Mouse (Mus musculus): Measurements from ENCODE around the gene Cldn16. TPM values are rescaled to one million over a fixed set of nuclear protein-coding genes. Genes with fewer than 3 reads are reported as not detected.

Gene Cldn16
- total and polyA plus RNA-seq, 3 experiments, result not detected

DNA sequence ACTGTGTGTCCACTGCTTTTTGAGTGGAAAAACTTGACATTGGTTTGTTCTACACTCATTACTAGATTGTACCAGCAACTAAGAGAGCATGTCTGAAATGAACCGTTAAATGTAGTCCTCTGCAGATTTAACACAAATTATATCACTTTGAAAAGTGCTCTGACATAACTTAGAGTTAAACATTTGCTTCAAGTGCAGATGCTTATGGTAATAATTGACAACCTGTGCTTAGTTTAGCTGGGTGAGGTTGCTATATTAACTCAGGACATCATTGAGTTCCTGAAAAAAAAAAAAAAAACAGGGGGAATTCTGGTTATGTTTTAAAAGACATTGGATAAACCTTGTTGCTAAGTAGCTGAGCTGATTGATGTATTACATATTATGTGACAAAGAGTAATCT, 67.5 kb downstream of the Cldn16 start:
- H3K4me1 ChIP-seq (ENCODE audit: control insufficient read depth in 1 of 2, insufficient read depth in 2 of 2, low read length in 2 of 2), result no peaks in the 10 kb centered on the region
- H3K79me2 ChIP-seq (ENCODE audit: control insufficient read depth, insufficient read depth, low read length, poor library complexity), result no peaks in the 10 kb centered on the region
- DNase-seq (ENCODE audit: low read depth, low spot score), result no peak
- H3K36me3 ChIP-seq (ENCODE audit: control insufficient read depth in 1 of 2, insufficient read depth in 2 of 2, low read length in 2 of 2), result no peaks in the 10 kb centered on the region
- no peak overlapping the region for H3K4me3 ChIP-seq (ENCODE audit: control insufficient read depth in 1 of 2, insufficient read depth in 1 of 2, low read depth in 2 of 2, low read length in 2 of 2)
- no peaks in the 10 kb centered on the region for H3K9me3 ChIP-seq (replicated peaks; ENCODE audit: insufficient read depth, low read length)
- H3K27me3 ChIP-seq (ENCODE audit: control insufficient read depth in 1 of 2, insufficient read depth in 2 of 2, low read length in 2 of 2), result no peaks in the 10 kb centered on the region
- H3K9ac ChIP-seq (ENCODE audit: control insufficient read depth, low read depth, low read length, poor library complexity, severe bottlenecking), result no peak overlapping the region
- TF ChIP-seq TBP (IDR thresholded peaks at IDR 0.05; ENCODE audit: low read depth, low read length) (no peak), CTCF (IDR thresholded peaks at IDR 0.05 in 2 of 3, conservative IDR thresholded peaks at IDR 0.05 in 1 of 3; ENCODE audit: control insufficient read depth in 1 of 3, insufficient read depth in 1 of 3, low read depth in 2 of 3, low read length in 3 of 3, poor library complexity in 1 of 3, severe bottlenecking in 1 of 3) (no peak), MYC (IDR thresholded peaks at IDR 0.05; ENCODE audit: low read depth, low read length) (no peak), UBTF (IDR thresholded peaks at IDR 0.05; ENCODE audit: borderline replicate concordance, insufficient read depth, low read depth, low read length) (no peak), POLR2AphosphoS2 (IDR thresholded peaks at IDR 0.05; ENCODE audit: low read length) (no peak), MAFK (IDR thresholded peaks at IDR 0.05; ENCODE audit: borderline replicate concordance, low read depth, low read length) (no peak), NELFE (IDR thresholded peaks at IDR 0.05; ENCODE audit: low read depth, low read length) (no peak), RCOR1 (IDR thresholded peaks at IDR 0.05; ENCODE audit: low read depth, low read length) (no peak), ZMIZ1 (IDR thresholded peaks at IDR 0.05; ENCODE audit: low read depth, low read length) (no peak), ZKSCAN1 (IDR thresholded peaks at IDR 0.05; ENCODE audit: low read depth, low read length) (no peak), POLR2A (IDR thresholded peaks at IDR 0.05; ENCODE audit: control insufficient read depth in 1 of 2, insufficient read depth in 1 of 2, low read depth in 1 of 2, low read length in 2 of 2, poor library complexity in 1 of 2) (no peak), E2F4 (IDR thresholded peaks at IDR 0.05; ENCODE audit: borderline replicate concordance, low read depth, low read length) (no peak), SIN3A (IDR thresholded peaks at IDR 0.05; ENCODE audit: low read length) (no peak), MAZ (IDR thresholded peaks at IDR 0.05; ENCODE audit: low read depth, low read length) (no peak), CHD2 (IDR thresholded peaks at IDR 0.05; ENCODE audit: low read length) (no peak), ZC3H11A (IDR thresholded peaks at IDR 0.05; ENCODE audit: low read depth, low read length) (no peak), CHD1 (IDR thresholded peaks at IDR 0.05; ENCODE audit: low read depth, low read length) (no peak), JUND (IDR thresholded peaks at IDR 0.05; ENCODE audit: low read depth, low read length) (no peak), USF1 (IDR thresholded peaks at IDR 0.05; ENCODE audit: low read depth, low read length) (no peak), MAX (IDR thresholded peaks at IDR 0.05; ENCODE audit: low read length) (no peak)
- H3K27ac ChIP-seq (ENCODE audit: control insufficient read depth, low read depth, low read length), result no peak overlapping the region

- Histone ChIP-seq H3K27ac (ENCODE audit: control insufficient read depth, low read depth, low read length) (no peak overlapping the region), H3K4me1 (ENCODE audit: control insufficient read depth in 1 of 2, insufficient read depth in 2 of 2, low read length in 2 of 2) (no peaks in the 10 kb centered on the region), H3K27me3 (ENCODE audit: control insufficient read depth in 1 of 2, insufficient read depth in 2 of 2, low read length in 2 of 2) (no peaks in the 10 kb centered on the region; a peak in 1 of 4 replicates), H3K9ac (ENCODE audit: control insufficient read depth, low read depth, low read length, poor library complexity, severe bottlenecking) (no peak overlapping the region), H3K4me3 (ENCODE audit: control insufficient read depth in 1 of 2, insufficient read depth in 1 of 2, low read depth in 2 of 2, low read length in 2 of 2) (no peak overlapping the region), H3K9me3 (replicated peaks; ENCODE audit: insufficient read depth, low read length) (no peaks in the 10 kb centered on the region), H3K79me2 (ENCODE audit: control insufficient read depth, insufficient read depth, low read length, poor library complexity) (no peaks in the 10 kb centered on the region), H3K36me3 (ENCODE audit: control insufficient read depth in 1 of 2, insufficient read depth in 2 of 2, low read length in 2 of 2) (no peaks in the 10 kb centered on the region)
- TF ChIP-seq TAL1 (IDR thresholded peaks at IDR 0.05; ENCODE audit: low read length), result no peak
- no peak for TF ChIP-seq HCFC1 (IDR thresholded peaks at IDR 0.05; ENCODE audit: low read depth, low read length)
- no peak for TF ChIP-seq RAD21 (IDR thresholded peaks at IDR 0.05; ENCODE audit: low read depth, low read length)
- TF ChIP-seq MAX (IDR thresholded peaks at IDR 0.05; ENCODE audit: low read length), result no peak
- no peak for TF ChIP-seq SIN3A (IDR thresholded peaks at IDR 0.05; ENCODE audit: low read length)
- TF ChIP-seq MXI1 (IDR thresholded peaks at IDR 0.05; ENCODE audit: low read depth, low read length), result no peak
- no peak for TF ChIP-seq ZC3H11A (IDR thresholded peaks at IDR 0.05; ENCODE audit: low read depth, low read length)
- no peak for TF ChIP-seq ZKSCAN1 (IDR thresholded peaks at IDR 0.05; ENCODE audit: low read depth, low read length)
- TF ChIP-seq KAT2A (conservative IDR thresholded peaks at IDR 0.05; ENCODE audit: low read depth, low read length), result no peak
- TF ChIP-seq JUND (IDR thresholded peaks at IDR 0.05; ENCODE audit: low read depth, low read length), result no peak
- TF ChIP-seq CHD2 (IDR thresholded peaks at IDR 0.05; ENCODE audit: low read length), result no peak
- TF ChIP-seq MEF2A (IDR thresholded peaks at IDR 0.05; ENCODE audit: extremely low read depth, insufficient replicate concordance, low read depth, low read length, poor library complexity, severe bottlenecking), result no peak
- no peak for TF ChIP-seq GABPA (IDR thresholded peaks at IDR 0.05; ENCODE audit: low read depth, low read length)
- DNase-seq (ENCODE audit: low read depth, low spot score), result no peak
Observed at GRCm38 (mm10) chr16:26532287-26532686, 69.4 kb downstream of the Cldn16 start.
